Mouse (Mus musculus): Measurements from ENCODE around the gene Iqcd.

DNA sequence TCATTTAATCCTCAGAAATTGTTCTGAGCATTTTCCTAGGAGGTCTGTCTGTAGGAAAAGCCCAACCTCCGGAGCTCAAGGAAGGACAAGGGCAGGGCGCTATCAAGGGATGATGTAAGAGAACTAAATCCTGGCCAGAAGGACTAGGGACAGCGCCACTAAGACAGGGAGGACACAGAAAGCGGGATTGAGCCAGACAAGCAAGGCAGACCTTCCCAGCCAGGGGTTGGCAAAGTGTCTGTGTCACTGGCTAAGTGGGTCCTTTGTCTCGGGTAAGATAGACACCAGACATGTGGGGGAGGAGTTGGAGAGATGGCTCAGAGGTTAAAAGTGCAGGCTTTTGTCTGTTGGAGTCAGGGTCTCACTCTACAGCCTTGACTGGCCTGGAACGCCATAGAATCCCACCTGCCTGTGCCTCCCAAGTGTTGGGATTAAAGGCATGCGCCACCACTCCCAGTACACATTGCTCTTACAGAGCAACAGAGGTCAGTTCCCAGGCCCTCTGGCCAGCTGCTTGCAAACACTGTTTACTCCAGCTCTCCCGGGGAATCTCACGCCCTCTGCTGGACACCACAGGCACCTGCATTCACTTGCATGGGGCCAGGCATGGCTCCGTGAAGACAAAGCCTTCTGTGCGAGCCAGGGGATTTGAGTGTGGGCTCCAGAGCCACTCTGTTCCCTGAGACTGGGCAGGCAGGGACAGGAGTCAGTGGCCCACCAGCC is 12.3 kb downstream of the Iqcd start:
- TF ChIP-seq POLR2A (IDR thresholded peaks at IDR 0.05; ENCODE audit: insufficient read depth, low read depth, low read length) (no peak), CTCF (IDR thresholded peaks at IDR 0.05; ENCODE audit: insufficient read depth, low read depth, low read length) (peak; percentile 26; the same call in 1 of the 2 replicates)
